Mouse (Mus musculus): Measurements from ENCODE around the gene Pax6. TPM values are rescaled to one million over a fixed set of nuclear protein-coding genes. Genes with fewer than 3 reads are reported as not detected.

The Pax6 gene
- total RNA-seq (2021) = 1 to 10 TPM; 8.4 to 8.5 TPM

DNA sequence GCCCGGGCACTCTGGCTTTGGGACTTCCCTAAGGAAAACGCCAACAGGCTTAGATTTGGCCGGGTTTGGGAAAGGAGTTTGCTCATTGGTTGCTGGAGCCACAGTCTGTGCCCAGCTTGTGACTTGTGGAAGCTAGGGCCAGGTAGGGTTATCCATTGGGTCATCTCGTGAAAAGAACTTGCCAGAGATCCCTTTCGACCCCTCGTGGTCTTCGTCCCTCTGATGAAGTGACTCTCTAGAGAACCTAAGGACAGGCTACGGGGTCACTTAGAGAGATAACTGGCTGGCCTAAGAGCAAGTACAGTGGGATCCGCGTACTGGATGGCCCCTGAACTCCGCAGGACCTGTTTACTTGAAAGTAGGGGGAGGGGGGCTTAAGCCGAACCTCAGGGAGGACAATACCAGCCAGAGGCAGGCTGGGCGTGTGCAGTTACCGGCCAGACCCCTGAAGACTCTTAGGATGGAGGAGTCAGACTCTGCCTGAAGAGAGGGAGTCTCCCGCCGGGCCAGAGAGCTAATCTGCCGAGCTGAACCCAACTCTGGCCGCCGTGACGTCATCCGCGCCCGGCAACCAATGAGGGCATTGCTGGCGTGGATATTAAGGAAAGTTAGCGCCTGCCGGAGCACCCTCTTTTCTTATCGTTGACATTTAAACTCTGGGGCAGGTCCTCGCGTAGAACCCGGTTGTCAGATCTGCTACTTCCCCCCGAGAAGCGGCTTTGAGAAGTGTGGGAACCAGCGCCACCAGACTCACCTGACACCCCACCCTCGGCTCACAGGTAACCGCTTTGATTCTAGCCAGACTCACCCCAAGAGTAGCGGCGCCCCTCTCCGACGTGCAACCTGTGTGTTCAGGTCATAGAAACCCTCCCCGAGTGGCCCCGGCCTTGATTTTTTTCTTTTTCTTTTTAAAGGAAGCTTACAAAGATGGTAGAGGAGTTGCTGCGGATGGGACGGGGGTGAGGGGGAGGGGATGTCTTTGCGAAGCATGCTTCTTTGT is at the start of gene Pax6:
Gene Pax6 (plus strand): TSS at position 630 of the 1,000 bp plus-strand sequence.
- intact Hi-C loops (cut with DNase I) = no loop called here
- no peak for DNase-seq (ENCODE audit: low spot score in 2 of 2)

DNA sequence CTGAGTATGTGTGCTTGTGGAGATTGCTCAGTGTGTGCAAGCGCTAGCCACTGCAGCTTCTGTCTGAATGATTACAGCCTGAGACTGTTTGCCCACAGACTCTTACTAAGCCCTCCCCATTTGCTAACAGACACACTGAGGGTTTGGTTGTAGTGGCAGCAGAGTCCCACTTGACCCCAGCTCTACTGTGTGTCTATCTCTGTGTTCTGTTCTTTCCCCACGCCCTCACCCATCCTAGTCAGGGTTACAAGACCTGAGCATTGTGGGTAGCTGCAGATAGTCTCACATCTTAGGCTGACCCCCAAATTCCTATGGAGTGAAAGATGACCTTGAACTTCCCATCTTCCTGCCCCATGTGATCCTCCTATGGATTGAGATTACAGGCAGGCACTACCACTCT is 19.8 kb upstream of the Pax6 start:
- DNase-seq (ENCODE audit: low spot score in 2 of 2) = no peak
- intact Hi-C loops (cut with DNase I) = no loop called here

DNA sequence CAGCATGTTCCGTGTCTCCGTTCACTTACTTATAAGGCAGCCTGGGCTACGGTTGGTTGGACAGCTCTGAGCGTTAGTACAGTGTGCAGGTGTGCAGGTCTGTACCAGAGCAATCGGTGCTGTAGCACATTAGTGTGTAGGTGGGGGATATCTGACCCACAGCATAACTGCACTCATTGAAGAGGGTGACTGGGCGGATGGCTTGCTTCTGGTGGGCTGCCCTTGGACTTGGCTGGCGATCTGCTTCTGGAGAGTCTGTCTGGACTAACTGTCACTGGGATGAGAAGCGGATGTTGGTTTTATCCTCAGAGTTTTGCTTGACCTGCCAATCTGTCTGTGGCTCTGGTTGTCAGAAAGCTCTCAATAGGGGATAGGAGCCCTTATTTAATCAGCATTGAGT is 12.2 kb upstream of the Pax6 start:
- intact Hi-C loops (cut with DNase I) = no loop called here
- no peak for DNase-seq (ENCODE audit: low spot score in 2 of 2)

DNA sequence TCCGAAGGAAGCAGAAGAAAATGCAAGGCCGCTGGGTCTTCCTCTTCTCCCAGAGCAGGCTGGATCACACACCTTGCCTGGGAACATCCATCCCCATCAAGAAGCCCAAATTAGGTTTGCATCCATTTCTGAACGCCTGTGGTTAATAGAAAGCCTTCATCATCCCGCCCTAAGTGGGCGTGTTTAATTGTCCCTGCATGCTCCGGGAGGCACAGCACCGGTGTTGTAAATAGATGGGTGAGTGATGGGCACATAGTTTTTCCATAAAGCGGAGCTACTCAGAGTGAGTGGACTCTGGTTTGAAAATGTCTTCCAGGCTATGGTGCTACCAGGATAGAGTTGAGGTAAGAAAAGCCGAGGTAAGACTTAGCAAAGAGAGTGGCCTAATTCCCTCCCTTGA is 9.3 kb upstream of the Pax6 start:
- no peak for DNase-seq (ENCODE audit: low spot score in 2 of 2)
- intact Hi-C loops (cut with DNase I) = no loop called here

DNA sequence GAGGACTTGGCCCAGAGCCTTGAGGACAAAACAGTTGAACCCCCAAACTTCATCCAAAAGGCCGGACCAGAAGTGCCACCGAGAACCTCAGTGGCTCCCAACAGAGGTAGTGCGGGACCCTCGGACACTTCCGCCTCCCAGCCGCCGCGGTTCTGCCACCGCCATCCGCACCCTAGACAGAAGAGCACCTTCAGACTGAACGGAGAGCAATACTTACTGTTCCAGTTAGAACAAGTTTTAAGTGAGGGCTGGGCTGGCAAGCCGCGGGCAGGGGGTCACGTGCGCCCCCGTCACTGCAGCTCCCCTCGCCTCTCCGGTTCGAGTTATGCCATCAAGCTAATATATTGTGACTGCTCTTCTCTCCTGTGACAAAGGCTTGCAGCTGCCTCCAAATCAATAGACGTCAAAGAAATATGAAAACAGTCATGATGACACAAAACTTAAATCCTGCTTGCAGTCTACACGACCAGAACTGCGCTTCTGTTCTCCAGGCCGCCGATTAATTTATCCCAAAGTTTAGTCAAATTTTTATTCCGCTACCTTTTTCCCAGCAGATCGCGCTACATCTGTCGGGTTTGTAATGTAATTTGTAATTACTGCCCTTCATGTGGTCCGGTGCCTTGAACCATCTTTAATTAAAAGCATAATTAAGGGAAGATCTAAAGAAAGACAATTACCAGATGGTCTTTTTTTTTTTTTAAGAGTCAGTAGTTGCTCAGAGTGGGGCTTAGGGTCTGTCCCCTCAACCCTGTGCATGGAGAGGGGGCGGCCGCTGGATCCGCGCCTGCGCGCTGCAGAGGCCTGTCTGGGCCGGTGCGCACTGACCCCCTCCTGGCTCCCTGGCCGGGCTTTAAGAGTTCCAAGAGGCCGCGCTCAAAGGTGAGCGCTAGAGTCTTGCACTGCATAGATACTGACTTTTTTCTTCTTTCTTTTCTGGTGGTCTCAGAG is 8.5 kb upstream of the Pax6 start:
- intact Hi-C loops (cut with DNase I) = no loop called here

DNA sequence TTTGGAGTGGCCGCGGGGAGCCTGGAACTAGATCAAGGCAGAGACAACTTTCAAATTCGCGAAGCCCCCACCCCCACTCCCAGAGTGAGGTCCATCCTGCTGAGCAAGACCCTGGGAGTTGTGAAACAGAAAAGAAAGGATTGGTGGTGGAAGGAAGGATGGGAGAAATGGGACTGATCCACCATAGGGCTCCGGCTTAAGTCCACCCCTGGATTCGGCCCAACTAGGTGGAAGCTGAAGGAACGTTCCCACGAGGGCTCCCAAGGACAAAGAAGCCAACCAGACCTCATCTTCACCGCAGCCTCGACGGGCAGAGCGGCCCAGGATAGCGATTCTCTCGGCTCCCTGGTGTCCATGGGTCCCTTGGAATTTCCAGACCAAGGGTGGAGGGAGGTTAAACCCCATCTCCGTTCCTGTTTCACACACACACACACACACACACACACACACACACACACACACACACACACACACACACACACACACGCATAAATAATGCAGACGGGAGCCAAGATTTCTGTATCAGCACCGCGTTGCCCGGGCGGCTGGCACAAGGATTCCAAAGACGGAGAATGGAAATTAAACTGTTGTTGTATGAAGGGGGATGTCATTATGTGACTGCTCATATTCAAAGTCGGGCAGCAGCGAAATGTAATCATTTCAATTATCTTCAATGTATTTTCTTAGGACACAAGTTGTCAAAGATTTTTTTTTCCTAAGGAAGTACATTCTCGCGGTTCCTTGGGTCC is 7.7 kb upstream of the Pax6 start:
- DNase-seq (ENCODE audit: low spot score in 2 of 2) = no peak
- intact Hi-C loops (cut with DNase I) = no loop called here

More for the DNA sequence above, 8.5 kb upstream of the Pax6 start:
- DNase-seq (ENCODE audit: low spot score in 2 of 2) = no peak

DNA sequence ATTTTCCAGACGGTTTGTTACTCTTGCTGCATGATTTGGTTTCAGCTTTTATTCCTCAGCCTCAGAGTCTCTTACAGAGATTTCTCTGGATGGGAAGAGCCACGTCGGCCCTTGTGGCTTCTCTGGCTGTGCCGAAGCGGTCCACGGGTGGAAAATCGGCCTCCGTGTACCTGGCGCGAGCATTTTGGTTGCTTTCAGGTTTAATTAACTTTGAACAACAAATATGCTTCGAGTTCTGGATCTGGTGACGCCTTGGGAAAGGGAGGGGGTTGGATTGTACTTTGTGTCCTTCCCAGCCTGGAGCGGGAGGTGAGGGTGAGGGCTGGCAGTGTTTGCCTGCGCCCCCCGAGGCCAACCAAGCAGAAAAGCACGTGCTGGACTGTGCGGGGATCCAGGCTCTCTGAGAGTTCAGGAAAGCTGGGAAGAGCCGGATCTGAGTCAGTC is 7.1 kb upstream of the Pax6 start:
- intact Hi-C loops (cut with DNase I) = no loop called here
- no peak for DNase-seq (ENCODE audit: low spot score in 2 of 2)

DNA sequence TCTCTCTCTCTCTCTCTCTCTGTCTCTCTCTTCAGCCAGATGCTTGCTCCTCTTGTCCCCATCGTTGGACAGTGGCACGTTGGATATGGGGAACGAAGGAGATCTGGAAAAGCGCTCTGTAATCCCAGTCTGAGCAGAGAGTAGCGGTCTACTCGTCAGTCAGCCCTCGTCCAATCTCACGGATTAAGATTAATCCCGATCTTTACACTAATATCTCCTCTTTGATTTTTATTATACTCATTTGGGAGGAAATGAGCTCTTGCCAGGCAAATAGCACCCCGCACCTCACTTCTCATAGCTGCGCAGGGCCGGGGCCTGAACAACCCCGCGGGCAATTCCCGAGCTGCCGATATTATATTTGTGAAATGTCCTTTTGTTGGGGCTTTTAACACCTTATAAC is 6.6 kb upstream of the Pax6 start:
- intact Hi-C loops (cut with DNase I) = no loop called here
- DNase-seq (ENCODE audit: low spot score in 2 of 2) = no peak

DNA sequence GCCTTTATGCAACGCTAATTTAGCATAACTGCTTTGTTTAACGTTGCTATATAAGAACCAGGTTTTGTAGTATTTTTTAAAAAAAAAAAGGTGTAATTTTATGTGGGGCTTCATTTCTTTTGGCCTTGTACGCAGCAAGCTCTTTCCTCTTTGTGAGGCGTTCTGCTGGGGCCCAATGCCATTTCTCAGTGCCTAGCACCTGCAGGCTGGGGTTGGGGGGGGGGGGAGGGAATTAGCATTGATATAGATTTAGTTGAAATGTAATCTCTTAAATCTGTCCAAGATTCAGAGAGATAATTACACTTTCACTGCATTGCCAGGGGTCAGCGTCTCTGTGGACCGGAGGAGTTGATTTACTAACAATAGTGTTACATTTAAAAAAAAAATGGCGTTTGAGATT is 6.1 kb upstream of the Pax6 start:
- intact Hi-C loops (cut with DNase I) = no loop called here
- no peak for DNase-seq (ENCODE audit: low spot score in 2 of 2)

DNA sequence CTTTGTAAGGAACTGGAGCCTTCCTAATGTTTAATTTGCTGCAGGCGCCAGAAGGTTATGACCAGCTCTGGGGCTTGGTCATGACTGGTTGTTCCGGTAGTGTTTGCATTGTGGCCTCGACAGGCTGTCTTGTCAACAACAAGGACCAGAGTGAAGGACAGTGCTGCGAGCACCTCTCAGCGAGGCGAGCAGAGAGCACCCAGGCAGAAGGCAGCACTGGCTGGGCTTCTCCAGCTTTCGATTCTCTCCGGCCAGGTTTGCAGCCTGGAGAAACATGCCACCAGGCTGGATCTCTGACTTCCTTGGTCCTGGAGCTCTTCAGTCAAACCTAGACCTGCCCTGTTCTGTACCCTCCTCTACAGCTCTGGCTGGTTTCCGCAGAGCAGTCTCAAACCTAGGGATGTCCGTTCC is 5.6 kb upstream of the Pax6 start:
- intact Hi-C loops (cut with DNase I) = no loop called here
- DNase-seq (ENCODE audit: low spot score in 2 of 2) = no peak

DNA sequence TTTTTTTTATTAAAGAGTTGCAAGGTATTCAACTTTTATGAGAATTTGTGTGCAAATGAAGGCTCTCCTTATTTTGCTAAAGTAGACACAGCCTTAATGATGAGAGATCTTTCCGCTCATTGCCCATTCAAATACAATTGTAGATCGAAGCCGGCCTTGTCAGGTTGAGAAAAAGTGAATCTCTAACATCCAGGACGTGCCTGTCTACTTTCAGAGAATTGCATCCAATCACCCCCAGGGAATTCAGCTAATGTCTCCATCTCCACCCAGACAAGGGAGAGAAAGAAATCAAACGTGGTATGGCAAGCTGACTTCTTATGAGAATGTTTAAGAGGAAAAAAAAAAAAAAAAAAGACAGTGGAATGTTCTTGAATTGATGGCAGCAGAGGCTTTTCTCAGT is 3.7 kb upstream of the Pax6 start:
- intact Hi-C loops (cut with DNase I) = no loop called here
- DNase-seq (ENCODE audit: low spot score in 2 of 2) = no peak

DNA sequence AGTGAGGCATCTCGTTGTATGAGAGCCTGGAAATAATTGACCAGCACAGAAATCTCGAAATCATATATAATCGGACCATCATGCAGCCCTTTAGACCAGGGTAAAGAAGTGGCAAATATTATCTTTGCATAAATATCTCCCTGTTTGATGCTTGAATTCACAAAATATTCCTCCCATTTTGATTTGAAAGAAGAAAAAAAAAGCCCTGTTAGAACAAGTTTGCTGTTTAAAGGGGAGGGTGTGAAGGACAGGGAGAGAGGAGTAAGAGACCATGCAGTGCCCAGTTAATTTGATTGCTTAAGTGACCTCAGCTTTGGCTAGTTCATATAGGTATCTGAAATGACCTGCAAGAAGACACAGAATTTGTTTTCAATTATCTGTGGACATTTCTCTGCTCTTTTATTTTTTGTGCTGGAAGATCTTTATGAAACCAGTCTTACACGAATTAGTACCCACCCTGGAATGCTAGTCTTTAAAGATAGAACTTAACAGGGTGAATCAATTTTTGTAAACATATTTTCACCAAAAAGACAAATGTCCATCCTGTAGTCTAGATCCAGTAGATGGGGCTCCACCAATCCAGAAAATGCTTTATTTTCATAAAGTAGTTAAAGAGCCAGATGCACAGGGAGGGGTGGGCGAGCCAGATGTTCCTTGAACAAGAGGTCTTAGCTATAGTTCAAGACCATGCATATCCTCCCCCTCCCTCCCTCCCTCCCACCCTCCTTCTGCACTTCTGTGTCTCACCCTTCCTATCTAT is 3.0 kb upstream of the Pax6 start:
- intact Hi-C loops (cut with DNase I) = no loop called here
- DNase-seq (ENCODE audit: low spot score in 2 of 2) = no peak

DNA sequence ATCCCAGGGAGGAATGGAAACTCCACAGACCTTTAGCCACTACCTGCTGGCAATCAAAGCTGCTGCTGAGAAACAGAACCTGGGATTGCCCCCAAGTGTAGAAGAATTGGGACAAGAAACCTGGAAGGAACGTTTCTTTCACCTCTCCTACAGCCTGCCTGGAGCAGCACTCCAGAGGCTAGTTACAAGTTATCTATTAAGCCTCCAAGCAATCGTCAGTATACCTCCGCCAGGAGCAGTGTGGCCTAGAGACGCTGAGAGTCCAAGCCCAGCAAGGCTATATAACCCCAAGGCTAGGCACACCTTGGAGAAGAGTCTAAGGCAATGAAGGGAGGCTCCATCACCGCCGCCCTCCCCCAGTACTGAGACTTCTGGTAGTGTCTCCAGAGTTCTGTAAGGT is 2.4 kb upstream of the Pax6 start:
- intact Hi-C loops (cut with DNase I) = no loop called here
- no peak for DNase-seq (ENCODE audit: low spot score in 2 of 2)

DNA sequence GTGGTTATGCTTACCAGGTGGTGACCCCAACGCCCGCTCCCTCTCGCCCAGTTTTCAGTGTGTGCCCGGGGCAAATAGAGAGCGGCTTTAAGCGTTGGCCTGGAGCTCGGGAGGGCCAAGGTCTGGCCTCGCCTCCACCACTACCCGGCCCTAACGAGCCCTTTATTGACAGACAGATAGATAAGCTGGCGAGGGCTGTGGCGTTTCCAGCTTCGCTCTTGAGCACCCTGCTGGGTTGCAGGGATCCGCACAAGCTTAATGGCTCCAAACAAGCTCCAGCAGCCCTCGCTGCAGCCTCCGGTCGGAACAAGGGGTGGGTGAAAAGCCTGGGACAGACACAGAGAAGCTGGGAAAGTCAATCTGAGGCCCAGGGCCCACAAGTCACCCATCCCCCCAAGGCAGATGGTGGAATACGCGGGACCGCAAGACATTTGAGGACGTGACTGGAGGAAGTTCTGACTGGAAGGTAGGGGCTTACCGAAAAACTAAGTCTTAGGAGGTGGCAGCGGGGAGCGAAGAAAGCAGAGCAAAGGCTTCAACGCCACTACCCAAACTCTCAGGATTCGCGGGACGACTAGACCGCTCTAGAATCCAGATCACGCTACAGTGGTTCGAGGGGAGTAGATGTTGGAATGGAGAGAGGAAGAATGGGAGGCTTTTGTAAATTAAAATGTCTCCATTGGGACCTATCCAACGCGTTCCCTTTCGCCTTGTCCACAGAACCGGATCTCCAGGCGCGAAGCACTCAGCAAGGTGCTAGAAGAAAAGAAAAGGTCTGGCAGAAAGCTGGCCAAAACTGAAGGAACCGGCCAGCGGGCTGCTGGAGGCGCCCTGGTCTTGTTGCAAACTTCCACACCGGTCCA is 1.7 kb upstream of the Pax6 start:
- intact Hi-C loops (cut with DNase I) = no loop called here
- DNase-seq (ENCODE audit: low spot score in 2 of 2) = no peak

DNA sequence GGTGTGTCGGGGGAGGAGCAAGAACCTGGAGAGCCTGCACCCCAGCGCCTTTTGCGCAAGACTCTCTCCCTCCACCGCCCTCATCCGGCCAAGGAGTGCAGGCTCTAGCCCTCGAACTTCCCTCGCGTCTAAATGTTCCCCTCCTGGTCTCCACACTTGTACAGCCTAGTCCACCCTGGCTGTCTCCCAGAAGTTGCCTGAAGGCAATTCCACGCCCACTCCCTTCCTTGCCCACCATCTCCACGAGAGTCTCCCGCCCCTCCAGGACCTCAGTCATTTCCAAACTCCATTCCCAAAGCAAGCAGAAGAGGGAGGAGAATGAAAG is 1.1 kb upstream of the Pax6 start:
- intact Hi-C loops (cut with DNase I) = no loop called here
- DNase-seq (ENCODE audit: low spot score in 2 of 2) = no peak

DNA sequence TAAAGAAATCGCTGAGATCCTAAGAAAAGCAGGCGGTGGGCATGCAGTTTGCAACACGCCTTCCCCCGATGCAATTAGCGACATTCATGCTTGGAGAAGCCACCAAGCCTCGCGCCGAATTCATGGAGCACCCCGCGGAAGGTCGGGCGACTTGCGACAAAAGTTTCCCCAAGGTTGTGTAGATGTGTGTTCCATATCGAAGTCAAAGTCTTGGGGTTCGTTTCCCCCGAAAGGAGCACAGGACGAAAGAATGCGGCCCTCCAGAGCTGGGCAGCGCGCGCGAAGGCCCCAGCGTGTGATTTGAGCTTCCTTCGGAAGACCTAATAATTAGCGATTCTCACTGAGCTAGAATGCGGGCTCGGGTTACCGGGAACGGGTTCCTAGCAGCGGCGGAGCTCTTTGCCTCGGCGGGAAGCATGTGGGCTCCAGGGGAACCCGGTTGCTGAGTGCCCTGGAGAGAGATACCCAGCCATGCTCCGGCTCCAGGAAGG is 716 bp downstream of the Pax6 start:
- no peak for DNase-seq (ENCODE audit: low spot score in 2 of 2)

DNA sequence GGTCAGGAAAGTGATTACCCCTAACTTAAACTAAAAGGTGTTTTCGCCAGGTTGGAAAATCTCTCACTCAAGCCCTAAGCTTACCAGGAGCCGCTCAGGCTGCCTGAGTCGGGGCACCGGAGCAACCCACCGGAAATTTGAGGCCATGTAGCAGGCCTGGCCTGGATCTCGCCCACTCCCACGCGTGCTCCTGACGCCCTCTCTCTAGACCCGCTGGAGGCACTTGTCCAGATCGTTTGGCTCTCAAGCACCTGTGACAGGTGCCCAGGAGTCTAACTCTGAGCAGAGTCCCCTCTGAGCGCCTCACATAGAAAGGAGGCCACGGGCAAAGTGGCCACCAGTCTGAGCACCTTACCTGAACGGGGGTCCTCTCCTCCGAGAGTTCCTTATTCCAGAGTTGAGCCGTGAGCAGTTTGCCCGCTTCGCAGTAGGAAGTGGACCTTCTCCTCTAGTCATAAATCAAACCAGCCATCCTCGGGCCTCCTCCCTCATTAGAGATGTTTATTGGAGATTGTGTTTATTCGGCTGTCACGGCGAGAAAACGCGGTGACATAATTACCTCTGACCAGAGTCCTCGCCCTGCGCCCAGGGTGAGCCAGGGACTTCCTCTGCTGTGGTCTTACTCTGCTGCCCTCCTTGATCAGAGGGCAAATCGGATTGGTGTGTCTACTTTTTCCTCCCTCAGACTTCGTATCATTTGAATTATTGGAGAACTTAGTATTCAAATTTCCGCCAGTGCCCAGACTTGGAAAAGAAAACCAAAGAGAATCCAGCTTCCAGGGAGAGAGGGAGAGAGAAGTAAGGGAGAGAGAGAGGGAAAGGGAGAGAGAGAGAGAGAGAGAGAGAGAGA is 1.4 kb downstream of the Pax6 start:
- intact Hi-C loops (cut with DNase I) = loop anchor here (1.0 to 5.0 kb wide), 2 partner anchors 20 to 412 kb away; no protein-coding TSS in a partner anchor
- DNase-seq (ENCODE audit: low spot score in 2 of 2) = no peak

More for the DNA sequence above, 716 bp downstream of the Pax6 start:
- intact Hi-C loops (cut with DNase I) = no loop called here
